Mouse (Mus musculus) adrenal gland, postnatal 10 days (tissue): ENCODE data around the gene Syt9. TPM values are rescaled to one million over a fixed set of nuclear protein-coding genes. Genes with fewer than 3 reads are reported as not detected.

Experiments
- DNase-seq: peaks from one replicate; pipeline ENCODE4 v3.0.0; 2021; ENCODE audit warnings: mixed read lengths
- total RNA-seq, 2 experiments: library from RNA; stranded (reverse); gene quantifications; 2 replicates each; pipeline ENCODE4 v1.2.3; 2021

Gene Syt9
- total RNA-seq, 2 experiments from 2014 or later, result 5.4 to 10.4 TPM

- no peak for DNase-seq
Observed at GRCm38 (mm10) chr7:107540034-107540433, 169.5 kb downstream of the Syt9 start.

GRCm38 (mm10) chr7:107545011-107545410 lies 174.5 kb downstream of the Syt9 start:
- peak; percentile 13 for DNase-seq

DNA sequence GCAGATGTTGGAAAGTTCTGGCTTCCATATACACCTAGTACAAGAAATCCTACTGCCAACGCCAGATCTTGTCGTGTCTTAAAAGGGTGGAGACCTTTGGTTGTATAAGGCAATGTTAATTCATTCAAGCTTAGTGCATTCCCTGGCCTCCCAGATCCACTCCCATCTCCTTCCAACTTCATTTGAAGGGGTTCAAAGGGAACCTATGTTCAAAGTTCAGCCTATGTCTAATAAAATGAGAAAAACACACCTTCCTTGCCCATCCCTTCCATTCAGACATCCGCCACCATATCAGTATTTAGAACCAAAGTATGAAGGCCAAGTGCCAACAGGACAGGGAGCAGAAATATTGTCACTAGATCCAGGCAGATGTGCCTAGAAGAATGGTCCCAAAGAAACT lies 177.3 kb downstream of the Syt9 start:
- no peak for DNase-seq

GRCm38 (mm10) chr7:107553461-107553860 lies 182.9 kb downstream of the Syt9 start:
- no peak for DNase-seq

GRCm38 (mm10) chr7:107555906-107556305 lies 185.4 kb downstream of the Syt9 start:
- DNase-seq, result peak; percentile 12

DNA sequence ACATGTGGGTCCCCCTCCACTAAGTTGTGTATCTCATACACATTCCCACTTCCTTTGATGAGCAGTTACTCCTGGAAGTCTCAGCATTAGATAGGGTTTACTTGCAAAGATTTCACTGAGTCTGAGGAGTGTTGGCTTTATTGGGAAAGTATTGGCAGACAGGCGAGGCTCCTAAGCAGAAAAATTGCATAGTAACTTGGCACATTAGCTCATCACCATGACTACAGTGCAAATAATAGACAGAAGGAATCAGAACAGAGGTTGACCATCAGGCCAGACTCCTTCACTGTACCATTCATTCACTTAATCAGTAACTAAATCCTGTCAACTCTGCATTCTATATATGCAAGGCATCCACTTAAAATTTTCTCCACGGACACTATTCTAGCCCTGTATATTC lies 190.1 kb downstream of the Syt9 start:
- DNase-seq, result peak; percentile 15

DNA sequence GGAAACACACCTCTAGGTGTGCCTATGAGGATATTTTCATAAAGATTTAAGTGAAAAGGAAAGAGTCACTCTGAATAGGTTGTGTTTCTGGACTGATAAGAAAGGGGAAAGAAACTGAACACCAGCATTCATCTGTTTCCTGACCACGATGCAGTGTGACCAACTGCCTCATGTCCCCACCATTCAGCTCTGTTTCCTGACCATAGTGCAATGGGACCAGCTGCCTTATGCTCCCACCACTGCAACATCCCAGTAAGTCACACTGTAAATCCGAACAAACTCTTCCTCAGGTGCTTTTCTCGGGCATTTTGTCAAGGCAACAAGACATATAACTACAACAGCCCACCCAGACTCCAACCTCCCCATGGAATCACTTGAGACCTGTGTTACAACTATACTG lies 191.1 kb downstream of the Syt9 start:
- no peak for DNase-seq

DNA sequence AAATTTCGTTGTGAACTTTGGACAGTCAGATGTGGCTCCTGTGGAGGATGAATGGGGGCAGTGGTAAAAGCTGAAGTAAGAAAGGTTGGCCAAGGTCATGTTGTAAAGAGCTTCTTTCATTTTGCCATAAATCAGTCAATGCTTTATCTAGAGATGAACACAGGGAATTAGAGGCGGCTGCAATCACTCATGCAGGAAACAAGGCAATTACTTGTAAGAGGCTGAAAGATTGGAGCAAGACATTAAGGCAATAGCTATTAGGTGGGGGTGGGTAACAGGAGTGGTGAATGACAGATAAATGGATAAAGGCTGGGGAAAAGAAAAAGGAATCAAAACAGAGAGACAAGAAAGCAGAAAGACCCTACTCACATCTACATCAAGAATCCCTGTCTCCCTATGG lies 193.2 kb downstream of the Syt9 start:
- no peak for DNase-seq

DNA sequence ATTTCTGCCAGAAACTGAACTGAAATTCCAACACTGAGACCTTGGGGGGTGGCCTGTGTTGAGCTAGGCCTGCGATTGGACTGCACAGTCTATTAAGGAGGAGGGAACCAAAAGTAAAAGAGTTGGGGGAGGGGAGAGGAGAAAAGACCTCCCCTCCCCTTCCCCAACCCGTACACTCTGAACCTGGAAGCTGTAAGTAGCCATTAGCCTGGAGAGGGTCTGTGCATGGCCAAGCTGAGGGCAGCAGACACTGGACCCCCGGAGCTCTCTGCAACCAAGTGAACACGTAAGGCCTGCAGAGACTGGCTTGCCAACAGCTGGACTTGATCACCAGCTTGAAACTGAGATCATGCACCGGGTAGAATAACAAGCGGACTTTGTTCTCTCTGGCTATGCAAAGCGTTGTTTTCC lies 196.7 kb downstream of the Syt9 start, which contains the start of gene Olfml1:
Olfml1 (plus strand) TSS at position 186 of the 411 bp plus-strand sequence.
- peak; percentile 11 for DNase-seq

- DNase-seq, result no peak
Observed at GRCm38 (mm10) chr7:107567674-107568073, 197.1 kb downstream of the Syt9 start.

- no peak for DNase-seq
Observed at GRCm38 (mm10) chr7:107568971-107569370, 198.4 kb downstream of the Syt9 start.

- no peak for DNase-seq
Observed at GRCm38 (mm10) chr7:107573856-107574255, 203.3 kb downstream of the Syt9 start.

DNA sequence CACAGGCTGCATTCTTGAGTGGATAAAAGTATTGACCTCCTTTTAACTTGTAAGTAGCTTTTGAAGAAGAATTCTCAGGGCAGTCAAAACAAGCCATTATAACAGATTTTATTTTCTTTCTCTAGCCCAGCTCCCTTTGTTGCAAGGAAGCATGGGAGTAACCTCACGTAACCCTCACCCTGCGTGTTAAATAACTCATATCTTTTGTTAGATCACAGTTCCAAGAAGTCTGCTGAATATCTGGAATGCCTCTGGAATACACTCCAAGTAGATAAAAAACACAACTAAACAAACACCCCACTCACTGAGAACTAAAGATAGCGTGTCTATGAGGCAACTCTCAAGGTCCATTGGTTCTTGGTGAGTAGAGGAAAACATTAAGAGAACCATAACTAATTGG lies 203.7 kb downstream of the Syt9 start:
- DNase-seq, result no peak

- no peak for DNase-seq
Observed at GRCm38 (mm10) chr7:107592641-107593040, 222.1 kb downstream of the Syt9 start.

- DNase-seq, result no peak
Observed at GRCm38 (mm10) chr7:107593904-107594303, 223.4 kb downstream of the Syt9 start.

GRCm38 (mm10) chr7:107594325-107594856 lies 223.9 kb downstream of the Syt9 start:
- DNase-seq, result peak; percentile 62

DNA sequence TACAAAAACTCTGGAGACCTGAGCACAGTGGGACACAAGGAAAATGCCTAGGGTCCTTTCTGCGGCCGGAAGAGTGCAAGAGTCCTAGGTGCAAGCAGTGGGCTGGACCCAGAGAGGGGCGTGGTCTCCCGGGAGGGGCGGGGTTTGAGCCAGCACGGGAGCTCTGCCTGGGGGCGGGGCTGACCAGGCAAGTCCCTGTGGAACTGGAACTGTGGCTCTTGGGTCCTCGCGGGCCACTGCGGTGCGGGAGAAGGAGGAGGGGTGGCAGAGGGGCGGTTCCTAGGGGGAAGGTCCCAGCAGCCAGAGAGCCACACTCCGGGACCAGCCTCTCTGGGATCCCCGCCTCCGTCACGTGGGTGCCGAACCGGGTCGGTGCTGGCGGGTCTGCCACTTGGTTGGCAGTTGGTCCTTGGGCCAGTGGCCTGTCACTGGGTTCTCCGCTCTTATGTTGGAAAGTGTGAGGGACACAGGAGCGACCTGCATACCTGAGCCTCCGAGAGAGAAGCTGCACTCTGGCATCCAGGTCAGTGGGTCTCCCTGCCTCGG lies 224.4 kb downstream of the Syt9 start, which contains the start of gene Ppfibp2:
Ppfibp2 (plus strand) TSS at position 351 of the 546 bp plus-strand sequence.
- DNase-seq, result peak; percentile 98

DNA sequence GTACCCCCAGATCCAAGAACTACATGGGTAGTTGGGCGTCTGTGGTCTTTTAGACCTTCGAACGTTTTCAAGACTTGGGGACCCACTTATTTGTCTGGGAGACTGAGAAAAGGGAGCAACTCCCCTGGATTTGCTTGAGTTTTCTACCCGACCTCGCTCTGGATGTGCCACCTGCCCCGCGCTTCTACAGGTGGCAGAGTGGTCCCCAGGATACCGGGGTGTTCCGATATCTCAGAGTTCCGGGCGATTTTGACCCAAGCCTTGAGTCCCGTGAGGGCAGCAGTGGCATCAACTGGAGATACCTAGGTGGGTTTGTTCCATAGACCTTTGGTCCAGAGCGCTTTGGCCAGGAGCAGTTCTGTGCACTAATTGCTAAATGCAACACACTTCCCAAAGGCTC lies 224.9 kb downstream of the Syt9 start:
- DNase-seq, result no peak

GRCm38 (mm10) chr7:107596753-107597152 lies 226.2 kb downstream of the Syt9 start:
- no peak for DNase-seq

GRCm38 (mm10) chr7:107597956-107598355 lies 227.4 kb downstream of the Syt9 start:
- no peak for DNase-seq
